Mouse (Mus musculus) thymus, adult 18-20 months (tissue): ENCODE measurements around the gene Tuba4a.

Source experiments
- DNase-seq, 2 experiments: peaks; one replicate each; pipeline ENCODE4 v3.0.0; 2022; ENCODE audit warnings: mixed read lengths in 2 of 2

Tuba4a gene

DNA sequence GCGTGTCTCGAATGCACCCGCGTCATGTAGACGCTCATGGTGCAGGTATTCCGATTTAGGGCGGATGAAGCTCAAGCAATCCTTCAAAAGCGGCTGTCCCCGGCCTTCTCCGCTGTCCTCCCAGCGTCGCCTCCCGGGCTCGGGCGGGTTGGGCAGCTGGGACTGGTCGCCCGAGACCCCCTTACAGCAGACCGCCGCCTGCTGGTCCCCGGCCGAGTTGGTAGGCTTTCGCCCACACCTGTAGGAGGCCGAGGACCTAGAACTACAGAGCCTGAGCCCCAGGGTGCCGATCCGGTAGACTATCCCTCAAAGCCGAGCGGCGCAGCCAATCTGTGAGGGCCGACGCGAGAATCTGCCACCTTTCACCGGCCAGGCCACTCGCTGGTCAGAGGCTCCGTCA is at the start of gene Tuba4a:
TSS of gene Tuba4a (minus strand) at position 335 of the 400 bp plus-strand sequence.
- peak in 1 of 2 experiments; percentile 40 for DNase-seq

DNA sequence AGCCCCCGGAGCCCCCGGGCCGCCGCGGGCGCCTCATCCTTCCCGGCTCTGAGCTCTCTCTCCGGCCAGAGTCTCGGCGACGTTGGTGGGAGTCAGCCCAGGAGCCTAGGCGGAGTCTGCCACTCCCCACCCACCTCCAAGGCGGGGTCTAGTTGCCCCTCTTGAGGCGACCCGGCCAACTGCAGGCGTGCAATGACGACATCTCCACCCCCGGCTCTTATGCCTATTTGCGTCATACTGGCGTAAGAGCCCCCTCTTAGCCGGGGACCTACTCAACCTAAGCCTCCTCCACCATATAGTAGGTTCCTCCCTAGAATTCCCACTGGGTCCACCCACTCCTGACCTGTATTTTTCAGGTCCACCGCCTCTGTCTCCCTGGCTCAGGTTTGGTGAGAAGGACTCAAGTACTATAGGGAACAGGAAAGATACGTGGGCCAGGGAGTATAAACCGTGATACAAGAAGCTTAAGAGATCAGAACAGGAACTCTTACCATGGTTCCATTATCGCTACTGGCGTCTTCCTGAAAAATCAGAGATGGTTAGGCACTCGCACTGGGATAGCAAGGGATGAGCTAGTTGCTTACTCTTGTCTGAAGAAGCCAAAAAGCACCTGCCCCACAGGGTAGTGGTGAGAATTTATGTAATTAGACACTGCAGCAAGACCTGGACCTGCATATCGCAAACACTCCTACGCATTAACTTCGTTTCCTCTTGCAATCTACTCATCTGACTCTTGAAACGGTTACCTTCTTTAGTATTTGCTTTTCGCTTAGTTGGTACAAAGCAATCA is 44.6 kb upstream of the Tuba4a start, which contains the start of gene Ptprn:
TSS of gene Ptprn (minus strand) at position 412 of the 790 bp plus-strand sequence.
- DNase-seq: no peak

DNA sequence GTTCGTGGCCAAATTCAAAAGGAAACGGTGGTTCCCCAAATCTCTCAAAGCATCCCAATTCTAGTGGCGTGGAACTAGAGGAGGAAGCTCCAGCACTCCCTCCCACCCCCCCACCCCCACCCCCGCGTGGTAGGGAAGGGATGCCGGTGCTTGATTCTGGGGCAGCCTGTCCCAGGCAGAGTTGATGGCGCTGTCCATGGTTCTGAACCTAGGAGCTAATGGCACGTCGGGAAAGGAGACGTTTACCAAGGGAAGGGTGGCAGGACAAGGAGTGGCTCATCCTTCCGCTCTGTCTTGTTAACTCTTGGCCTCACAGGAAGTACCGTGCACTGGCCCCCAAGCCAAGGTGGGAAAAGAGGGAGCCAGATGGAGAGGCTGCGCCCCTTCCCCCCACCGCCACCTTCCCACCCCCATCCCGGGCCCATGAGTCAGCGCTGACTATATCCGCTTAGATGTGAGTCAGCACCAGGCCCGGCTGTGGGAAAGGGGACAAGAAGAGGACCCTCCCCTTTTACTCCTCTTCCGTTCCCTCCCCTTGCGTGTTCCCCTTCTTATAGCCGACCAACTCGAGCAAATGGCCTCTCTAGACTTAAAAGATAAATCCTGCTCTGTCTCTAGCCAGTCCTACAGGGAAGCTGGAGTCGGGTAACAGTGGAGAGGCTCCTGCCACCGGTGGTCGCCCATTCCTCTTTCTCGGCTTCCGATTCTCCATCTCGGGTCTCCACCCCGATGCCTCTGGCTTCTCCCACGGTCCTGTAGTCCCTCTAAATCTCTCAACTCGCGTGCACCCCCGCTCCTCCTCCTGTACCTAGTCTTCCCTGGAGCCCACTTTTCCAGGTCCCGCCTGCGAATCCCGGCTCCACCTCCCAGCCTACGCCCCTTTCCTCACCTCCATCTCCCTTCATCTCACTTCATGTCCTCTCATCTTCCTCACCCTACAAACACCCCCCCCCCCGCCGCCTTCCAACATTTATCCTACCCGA is 43.6 kb upstream of the Tuba4a start:
- DNase-seq: no peak

DNA sequence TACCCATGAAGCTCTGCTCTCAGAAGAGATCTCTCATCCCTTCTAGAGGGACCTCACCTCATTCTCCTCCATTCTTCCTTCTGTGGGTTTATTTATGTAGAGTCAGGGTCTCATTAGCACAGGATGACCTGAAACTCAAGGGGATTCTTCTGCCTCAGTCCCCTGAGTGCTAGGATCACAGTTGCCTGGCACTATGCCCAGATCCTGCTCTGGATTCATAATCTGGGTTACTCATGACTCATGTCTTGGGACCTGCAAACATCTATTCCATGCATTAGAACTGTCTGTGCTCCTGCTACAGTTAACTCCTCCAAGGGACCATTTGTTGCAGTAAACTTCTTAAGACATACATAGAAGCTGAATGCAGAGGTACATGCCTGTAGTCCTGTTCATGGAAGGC is 41.6 kb upstream of the Tuba4a start:
- no peak for DNase-seq

DNA sequence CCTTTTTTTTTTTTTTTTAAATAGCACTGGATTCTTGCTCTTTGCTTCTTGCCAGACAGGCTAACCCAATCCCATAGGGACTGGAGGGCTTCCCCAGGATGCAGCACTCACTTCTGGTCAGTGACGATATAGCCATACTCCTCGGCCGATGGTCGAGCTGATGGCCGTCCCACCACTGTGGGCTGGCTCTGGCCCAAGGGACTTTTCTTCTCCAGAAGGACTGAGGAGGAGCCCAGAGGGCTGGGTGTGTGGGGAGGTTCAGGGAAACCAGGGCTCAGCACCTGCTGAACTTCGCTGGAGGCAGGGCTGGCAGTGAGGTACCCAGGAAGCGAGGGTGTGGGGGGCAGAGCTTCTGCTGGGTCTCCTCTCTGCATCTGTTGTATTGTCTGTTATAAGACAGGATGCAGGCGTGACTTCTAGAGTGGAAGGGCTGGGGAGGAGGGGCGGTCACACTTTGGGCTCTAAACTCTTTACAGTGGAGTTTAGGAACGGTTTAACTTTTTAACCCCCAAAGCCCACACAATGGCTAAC is 35.9 kb upstream of the Tuba4a start:
- DNase-seq: peak in 1 of 2 experiments; percentile 60

DNA sequence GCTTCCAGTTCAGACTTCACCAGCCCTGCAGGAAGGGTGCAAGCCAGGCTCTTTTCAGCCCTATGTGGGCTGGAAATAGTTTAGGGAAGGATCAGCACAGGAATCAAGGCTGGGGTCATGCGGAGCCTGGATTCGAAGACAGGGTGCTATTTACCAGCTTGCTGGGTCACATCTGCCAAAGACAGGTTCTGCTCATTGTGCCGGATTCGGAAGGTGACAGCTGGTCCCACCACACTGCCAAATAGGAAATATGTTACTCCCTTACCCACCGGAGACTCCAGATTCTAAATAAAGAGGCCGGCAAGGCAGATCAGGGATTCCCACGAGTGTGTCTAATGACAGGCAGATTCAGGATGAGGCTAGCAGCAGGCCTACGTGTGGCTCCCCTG is 35.0 kb upstream of the Tuba4a start:
- DNase-seq: no peak

DNA sequence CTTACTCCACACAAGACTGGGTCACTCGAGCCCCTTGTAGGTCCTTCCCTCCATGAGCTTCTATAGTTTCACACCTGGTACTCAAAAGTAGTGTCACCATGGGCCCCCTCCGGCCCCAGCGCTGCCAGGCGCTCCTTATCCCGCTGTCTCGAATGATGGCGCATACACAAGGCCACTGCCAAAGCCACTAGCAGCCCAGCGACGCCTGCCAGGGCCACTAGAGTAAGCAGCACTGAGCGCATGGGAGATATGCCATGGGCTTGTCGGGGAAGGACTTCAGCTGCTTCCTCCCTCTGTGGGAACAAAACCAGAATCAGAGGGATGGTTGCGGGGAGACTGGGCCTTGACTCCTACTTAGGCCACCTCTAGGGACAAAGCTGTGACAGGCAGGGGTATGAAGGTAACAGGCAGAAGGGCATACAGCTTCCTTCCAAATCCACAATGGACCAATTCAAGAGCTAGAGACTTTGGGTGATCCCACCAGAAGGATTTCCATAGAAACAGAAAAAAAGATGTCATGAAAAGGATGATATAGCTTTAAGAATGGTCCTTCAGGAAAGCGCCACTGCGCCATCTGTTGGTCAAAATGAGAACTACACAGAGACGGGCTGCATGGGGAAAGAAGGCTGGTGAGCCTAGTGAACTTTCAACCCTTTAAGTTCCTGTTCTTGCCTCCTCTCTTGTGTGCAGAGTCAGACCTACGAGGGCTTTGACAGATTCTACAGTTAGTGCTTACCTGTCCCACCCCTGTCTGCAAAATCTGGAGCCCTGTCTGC is 34.4 kb upstream of the Tuba4a start:
- DNase-seq: peak; percentile 60 to 68

DNA sequence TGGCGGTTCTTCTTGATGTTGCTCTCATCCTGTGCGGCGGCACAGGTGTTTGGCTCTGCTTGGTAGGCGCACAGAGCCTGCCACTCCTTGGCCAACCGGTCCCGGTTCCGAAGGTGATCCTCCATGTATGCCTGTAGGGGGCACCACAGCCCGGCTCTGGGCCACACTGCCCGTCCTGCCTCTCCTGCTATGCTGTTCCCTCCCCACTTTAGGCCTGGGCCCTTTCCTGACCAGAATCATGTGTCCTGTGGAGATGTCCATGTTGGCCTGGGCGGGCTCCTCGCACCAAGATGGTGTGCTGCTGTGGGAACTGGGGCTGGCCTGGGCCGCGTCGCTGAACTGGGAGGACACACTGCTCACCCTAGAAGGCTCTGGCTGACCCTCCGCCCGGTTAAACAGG is 33.4 kb upstream of the Tuba4a start:
- no peak for DNase-seq

DNA sequence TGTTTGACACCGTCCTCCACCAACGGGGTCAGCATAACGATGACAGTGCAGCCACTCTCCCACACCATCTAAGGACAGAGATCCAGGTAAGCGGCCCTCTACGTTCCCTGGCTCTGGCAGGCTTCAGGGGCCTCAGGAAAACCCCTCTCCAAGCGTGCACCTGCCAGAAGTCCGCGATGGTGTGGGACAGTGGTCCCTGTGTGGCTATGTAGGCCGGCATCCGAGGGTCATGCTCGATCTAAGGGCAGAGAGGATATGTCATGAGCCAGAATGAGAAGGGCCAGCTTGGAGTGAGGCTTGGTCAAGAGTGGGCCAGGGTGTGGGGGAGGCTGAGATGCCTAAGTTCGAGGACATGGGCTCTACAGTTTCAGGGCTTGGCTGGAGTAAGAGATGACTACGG is 32.6 kb upstream of the Tuba4a start:
- DNase-seq: no peak

DNA sequence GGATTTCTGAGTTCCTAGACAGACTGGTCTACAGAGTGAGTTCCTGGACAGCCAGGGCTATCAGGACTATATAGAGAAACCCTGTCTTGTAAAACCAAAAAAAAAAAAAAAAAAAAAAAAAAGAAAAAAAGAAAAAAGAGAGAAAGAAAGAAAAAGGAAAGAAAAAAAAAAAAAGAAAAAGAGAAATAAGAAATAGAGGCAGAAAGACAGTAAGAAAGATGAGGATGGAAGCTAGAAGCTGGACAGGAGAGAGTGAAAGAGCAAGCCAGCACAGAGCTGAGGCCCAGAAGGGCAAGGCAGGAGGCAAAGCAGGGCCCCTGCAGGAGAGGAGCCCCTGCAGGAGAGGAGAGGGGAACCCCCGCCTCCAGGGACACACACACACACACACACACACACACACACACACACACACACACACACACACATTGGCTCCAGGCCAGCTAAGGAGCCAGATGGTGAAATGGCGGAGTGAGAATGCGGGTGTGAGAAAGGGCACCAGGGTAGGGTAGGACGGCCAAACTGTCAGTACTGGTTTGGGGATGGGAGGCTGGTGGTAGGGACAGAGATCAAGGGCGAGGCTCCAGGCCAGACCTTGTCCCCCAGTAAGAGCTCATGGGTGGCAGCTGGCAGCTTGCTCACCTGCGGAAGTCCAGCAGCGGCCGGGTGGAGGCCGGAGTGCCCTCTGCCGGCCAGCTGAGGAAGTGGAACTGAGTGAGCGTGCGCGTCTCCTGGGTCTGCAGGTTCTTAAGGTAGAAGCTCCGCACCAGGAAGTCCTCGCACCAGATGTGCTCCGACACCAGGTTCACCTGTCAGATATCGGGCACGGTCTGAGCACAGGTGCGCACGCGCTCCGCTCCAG is 31.7 kb upstream of the Tuba4a start:
- DNase-seq: peak; percentile 79 to 82

DNA sequence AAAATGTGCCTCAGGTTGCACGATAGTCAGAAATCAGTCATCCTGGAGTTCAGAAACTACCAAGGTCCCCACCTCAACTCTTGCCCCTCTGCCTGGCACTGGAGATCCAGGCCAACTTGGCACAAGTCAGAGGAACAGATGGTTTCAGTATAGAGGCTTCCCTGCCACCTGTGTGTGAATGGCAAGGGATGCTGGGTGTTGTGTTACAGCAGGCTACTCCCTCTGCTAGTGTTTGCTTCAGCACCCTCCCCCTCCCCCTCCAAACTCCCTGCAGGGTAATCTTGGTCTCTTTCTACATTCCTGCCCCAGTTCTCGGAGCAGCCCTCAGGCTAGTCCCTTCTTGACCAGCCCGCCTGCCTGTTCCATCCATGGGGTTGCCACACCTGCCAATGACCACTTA is 30.8 kb upstream of the Tuba4a start:
- DNase-seq: no peak

DNA sequence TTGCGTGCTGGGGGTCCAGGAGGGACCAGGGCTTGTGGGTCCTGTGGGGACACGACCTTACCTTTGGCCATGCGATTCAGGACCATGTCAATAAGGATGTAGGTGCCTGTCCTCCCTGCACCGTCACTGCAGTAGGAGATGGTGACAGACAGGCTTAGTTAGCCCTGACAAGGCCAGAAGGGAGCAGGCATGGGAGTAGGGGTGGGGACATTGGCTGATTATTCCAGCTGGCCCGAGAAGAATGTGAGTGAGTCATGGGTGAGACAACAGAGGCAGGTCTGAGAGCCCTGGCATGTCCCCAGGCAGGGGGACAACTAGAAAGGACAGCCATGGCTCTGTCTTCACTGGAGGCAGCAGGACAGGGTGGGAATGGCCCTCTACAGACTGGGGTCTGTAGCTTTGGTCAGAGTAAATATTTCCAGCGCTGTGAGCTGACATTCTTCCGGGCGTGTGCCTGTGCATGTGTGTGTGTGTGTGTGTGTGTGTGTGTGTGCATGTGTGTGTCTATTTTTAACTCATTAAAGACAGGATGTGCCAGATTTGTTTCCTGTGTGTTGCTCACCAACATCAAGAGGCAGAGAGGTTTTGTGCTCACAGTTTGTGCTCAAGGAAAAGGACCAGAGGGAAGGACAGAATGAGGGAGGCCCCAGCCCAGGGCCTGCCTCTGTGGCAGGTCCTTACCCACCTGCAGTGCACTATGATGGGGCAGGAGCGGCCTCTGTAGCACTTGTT is 28.5 kb upstream of the Tuba4a start:
- no peak for DNase-seq

DNA sequence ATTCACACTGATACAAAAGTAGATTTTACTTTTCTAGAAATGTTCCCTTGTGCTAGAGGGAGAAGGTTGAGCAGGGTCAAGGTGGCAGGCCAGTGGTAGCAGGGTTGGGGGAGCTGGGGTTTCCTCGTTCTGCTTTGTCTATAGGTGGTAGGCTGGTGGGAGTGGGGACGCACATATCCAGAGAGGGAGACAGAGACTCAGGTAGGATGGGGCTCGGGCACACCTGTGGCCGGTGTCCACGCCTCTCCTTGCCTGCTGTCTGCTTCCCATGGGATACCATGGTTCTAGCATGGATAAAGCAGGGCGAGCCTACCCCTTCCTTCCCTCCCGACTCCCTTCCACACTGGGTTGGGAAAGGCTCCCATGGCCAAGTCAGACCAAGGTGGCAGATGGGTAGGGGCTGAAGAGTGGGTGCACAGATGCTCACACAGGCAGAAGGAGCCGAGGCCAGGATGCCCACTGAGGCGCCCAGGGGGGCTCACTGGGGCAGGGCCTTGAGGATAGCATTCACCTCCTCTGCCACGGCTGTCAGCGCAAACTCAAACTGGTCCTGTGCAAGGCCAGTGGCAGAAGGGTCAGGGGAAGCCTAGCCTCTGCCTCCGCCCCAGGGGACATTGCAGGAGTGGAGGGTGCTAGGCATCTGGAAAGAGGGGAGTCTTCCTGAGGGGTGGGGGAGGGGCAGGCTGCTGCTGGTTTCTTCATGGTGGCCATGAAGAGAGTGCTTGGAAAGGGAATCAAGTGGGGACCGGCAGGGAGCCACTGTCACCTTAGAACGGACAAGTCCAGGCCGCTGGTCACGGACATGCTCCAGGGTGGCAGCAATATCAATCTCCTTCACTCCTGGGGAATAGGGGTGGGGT is 27.6 kb upstream of the Tuba4a start:
- no peak for DNase-seq

DNA sequence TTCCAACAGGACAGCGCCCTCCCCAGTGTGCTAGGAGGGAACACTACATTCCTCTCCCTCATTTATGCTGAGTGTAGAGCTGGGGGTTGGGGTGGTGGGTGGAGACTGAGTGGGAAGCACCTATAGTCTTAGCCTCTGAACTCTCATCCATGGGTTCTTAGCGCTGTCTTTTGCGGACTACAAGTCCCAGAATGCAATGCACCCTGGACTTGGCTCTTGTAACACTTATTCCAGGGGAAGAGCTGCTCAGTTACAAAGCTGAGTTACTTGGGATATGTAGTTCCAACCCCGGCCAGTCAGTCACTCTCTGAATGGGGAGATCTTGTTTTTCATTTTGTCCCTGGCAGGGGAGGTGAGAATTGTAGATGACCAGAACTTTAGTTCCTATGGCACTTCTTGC is 25.2 kb upstream of the Tuba4a start:
- DNase-seq: no peak

DNA sequence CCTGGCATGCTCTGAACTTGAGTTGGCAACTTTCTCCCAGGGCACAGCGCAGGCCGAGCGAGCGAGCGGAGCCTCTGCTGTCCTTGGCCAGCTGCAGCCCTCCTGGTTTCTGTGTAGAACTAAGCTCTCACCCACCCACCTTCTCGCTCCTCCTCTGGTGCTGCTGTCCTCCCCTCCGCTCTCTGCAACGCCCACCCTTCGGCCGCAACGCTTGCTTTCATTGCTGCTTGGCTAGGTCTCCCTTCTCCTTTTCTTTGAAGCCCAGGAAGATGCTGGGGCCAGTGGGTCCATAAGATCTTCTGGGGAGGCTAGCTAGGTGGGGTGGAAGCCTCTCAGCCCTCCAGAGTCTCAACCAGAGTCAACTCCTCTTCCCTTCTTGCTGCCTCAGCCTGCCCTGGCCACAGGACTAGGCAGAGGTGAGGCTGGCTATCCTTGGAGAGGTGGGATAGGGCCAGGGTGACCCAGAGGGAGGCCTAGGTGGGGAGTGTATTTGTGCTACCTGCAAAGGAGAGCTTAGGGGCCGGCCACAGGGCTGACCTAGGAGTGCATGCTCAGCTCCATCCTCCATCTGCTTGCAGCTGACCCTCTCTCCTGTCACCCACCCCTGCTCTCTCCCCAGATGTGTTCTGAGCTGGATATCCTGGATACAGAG is 24.6 kb upstream of the Tuba4a start:
- DNase-seq: no peak

DNA sequence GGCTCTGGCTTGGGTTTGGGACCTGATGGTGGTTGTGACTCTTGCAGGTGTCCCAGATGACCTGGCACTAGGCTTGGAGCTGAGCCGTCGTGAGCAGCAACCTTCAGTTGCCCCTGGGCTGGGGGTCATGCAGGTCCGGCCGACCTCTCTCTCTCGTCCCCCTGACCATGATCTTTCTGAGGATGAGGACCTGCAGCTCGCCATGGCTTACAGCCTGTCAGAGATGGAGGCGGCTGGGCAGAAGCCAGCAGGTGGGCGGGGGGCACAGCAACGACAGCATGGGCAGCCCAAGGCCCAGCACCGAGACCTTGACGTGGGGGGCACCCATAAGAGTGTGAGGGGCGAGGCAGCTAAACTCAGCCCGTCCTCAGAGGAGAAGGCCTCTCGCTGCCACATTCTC is 23.7 kb upstream of the Tuba4a start:
- DNase-seq: no peak

DNA sequence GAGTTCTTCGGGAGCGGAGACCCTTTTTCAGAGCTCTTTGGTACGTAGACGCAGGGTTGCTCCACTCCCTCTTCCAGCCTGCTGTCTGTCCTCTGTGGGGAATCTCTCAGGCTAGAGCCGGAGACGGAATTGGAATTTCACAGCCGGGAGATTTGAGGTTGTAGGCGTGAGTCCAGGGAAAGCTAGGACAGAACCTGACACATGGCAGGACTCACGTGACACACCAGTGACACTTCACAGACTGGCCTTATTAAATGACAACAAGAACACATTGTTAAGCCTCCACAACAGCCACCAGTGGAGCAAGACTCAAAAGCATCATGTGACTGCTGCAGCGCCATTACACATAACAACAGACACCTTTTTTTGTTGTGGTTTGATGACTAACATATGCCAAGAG is 19.9 kb upstream of the Tuba4a start:
- no peak for DNase-seq

DNA sequence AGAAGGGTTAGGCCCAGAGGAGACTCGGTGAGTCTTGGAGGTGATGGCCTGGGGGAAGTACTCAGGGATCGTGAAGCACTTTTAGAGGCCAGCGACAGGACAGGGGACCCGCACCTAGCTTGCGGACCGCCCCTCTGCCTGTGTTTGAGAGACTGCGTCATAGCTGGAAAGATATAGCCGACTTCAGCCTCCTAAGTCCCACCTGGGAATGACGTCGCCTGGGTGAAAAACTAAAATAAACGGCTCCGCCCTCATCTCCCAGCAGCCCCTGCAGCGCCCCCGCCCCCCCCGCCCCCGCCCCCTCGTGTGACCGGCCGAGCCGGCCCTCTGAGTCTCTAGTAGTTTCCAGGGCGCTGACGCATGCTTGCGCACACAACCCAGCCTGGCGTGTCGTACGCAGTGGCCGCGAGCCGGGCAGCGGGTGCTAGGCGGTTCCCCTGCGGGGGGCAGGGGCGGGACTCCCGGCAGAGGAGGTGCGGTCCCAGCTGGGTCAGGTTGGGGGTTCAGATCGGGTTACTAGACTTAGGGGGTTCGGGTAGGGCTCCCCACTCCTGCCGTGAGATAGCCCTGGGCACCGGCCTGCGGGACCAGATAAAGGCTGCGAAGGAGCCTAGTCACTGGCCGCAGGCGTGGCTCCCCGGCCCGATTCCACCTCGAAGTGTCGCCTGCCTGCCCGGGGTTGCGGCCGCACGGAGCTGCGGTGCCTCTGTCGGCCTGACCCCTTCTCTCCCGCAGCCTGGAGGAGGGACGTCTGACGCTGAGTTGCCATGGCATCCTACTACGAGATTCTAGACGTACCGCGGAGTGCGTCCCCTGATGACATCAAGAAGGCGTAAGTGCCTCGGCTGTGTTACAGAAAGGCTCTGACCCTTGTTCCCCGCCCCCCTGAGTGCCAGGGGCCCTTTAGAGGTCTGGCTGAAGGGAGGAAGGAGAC is 16.7 kb upstream of the Tuba4a start, which contains the start of gene Dnajb2:
TSS of gene Dnajb2 (plus strand) at position 290 of the 934 bp plus-strand sequence.
- peak; percentile 67 to 79 for DNase-seq
